Mouse (Mus musculus) neural tube, embryonic 13.5 days (tissue): ENCODE measurements around the gene Kirrel. TPM values are rescaled to one million over a fixed set of nuclear protein-coding genes. Genes with fewer than 3 reads are reported as not detected.

ENCODE experiments used
- ATAC-seq: fragments of 200-750 bp; cut with Nextera tagmentation; 2 replicates; pipeline ENCODE4 v1.8.0; 2017; ENCODE audit warnings: low read depth, mild to moderate bottlenecking, moderate TSS enrichment, moderate library complexity
- H3K27ac ChIP-seq: fragments of 300-500 bp; sonication (generic); replicated peaks from 2 replicates; pipeline ENCODE4 v1.5.1; 2015; ENCODE audit warnings: moderate library complexity, mild to moderate bottlenecking, inconsistent platforms
- H3K27me3 ChIP-seq: fragments of 300-500 bp; sonication (generic); 2 replicates; pipeline ENCODE4 v1.6.1; 2015; ENCODE audit warnings: mild to moderate bottlenecking, inconsistent platforms
- H3K36me3 ChIP-seq: fragments of 300-500 bp; sonication (generic); 2 replicates; pipeline ENCODE4 v1.6.1; 2015; ENCODE audit warnings: mild to moderate bottlenecking, inconsistent platforms
- H3K4me1 ChIP-seq: fragments of 300-500 bp; sonication (generic); replicated peaks from 2 replicates; pipeline ENCODE4 v1.6.1; 2015; ENCODE audit warnings: inconsistent platforms
- H3K4me2 ChIP-seq: fragments of 300-500 bp; sonication (generic); 2 replicates; pipeline ENCODE4 v1.6.1; 2015; ENCODE audit warnings: inconsistent platforms, mild to moderate bottlenecking, moderate library complexity
- H3K4me3 ChIP-seq: fragments of 300-500 bp; sonication (generic); 2 replicates; pipeline ENCODE4 v1.5.1; 2015; ENCODE audit warnings: mild to moderate bottlenecking, inconsistent platforms
- H3K9ac ChIP-seq: fragments of 300-500 bp; sonication (generic); 2 replicates; pipeline ENCODE4 v1.6.1; 2015; ENCODE audit warnings: moderate library complexity, mild to moderate bottlenecking, inconsistent platforms
- H3K9me3 ChIP-seq: fragments of 300-500 bp; sonication (generic); 2 replicates; pipeline ENCODE4 v1.6.1; 2016; ENCODE audit warnings: inconsistent platforms
- WGBS: fragments of 180-500 bp; shearing (Covaris S2); methylation state at CpG from one replicate; pipeline ENCODE4 v1.1.7; 2015; 5-methylcytosine and 5-hydroxymethylcytosine counted together
- polyA plus RNA-seq: library from polyadenylated mRNA; unstranded; fragments of >200 nt; fragmentation: Nextera tagmentation; extraction: Ambion mirVana; gene quantifications from 2 replicates; pipeline ENCODE4 v1.2.1, GENCODE M21; 2015

Kirrel gene
- polyA plus RNA-seq, 1 experiment from 2014 or later: 9.8 TPM

GRCm38 (mm10) chr3:87175438-87175815, 880 bp upstream of the Kirrel start:
- WGBS: 56% methylated on average over 3 of the region's 3 CpGs
- peaks cover 5% of the 10 kb centered on the region for H3K27me3 ChIP-seq
- H3K4me1 ChIP-seq: peaks cover 45% of the 10 kb centered on the region
- no peaks in the 10 kb centered on the region for H3K36me3 ChIP-seq
- ATAC-seq: no peak
- peak overlapping the region; percentile 90 for H3K27ac ChIP-seq
- peak overlapping the region; percentile 78 for H3K4me2 ChIP-seq
- H3K4me3 ChIP-seq: peak overlapping the region; percentile 62; the same call in 1 of the 2 replicates
- peak overlapping the region; percentile 88; the same call in 1 of the 2 replicates for H3K9ac ChIP-seq
- H3K9me3 ChIP-seq: no peaks in the 10 kb centered on the region

GRCm38 (mm10) chr3:87174769-87175437, 356 bp upstream of the Kirrel start:
- Histone ChIP-seq H3K27me3 (peaks cover 5% of the 10 kb centered on the region), H3K27ac (peak overlapping the region; percentile 90), H3K9me3 (no peaks in the 10 kb centered on the region), H3K36me3 (no peaks in the 10 kb centered on the region), H3K4me2 (peak overlapping the region; percentile 78), H3K4me3 (peak overlapping the region; percentile 62), H3K4me1 (peaks cover 50% of the 10 kb centered on the region), H3K9ac (peak overlapping the region; percentile 88)
- 1% methylated on average over 24 of the region's 25 CpGs for WGBS
- no peak for ATAC-seq

- Histone ChIP-seq H3K9ac (peak overlapping the region; percentile 88), H3K36me3 (no peaks in the 10 kb centered on the region), H3K4me2 (peak overlapping the region; percentile 78), H3K27me3 (peaks cover 5% of the 10 kb centered on the region), H3K4me1 (peaks cover 63% of the 10 kb centered on the region), H3K4me3 (peak overlapping the region; percentile 62), H3K27ac (peak overlapping the region; percentile 90), H3K9me3 (no peaks in the 10 kb centered on the region)
- ATAC-seq: peak; percentile 26; the same call in 1 of the 2 replicates
- 2% methylated on average over 8 of the region's 8 CpGs for WGBS
These were observed 961 bp downstream of the Kirrel start for GRCm38 (mm10) chr3:87173486-87174085.

- peaks cover 68% of the 10 kb centered on the region for H3K4me1 ChIP-seq
- H3K9ac ChIP-seq: peak overlapping the region; percentile 88
- peak overlapping the region; percentile 90 for H3K27ac ChIP-seq
- no peak for ATAC-seq
- H3K4me2 ChIP-seq: peak overlapping the region; percentile 78
- no peaks in the 10 kb centered on the region for H3K36me3 ChIP-seq
- WGBS: 0% methylated on average over 2 of the region's 2 CpGs
- no peaks in the 10 kb centered on the region for H3K9me3 ChIP-seq
- H3K4me3 ChIP-seq: peak overlapping the region; percentile 62
- peaks cover 5% of the 10 kb centered on the region for H3K27me3 ChIP-seq
These were observed 1.5 kb downstream of the Kirrel start for GRCm38 (mm10) chr3:87173103-87173444.

GRCm38 (mm10) chr3:87172351-87173102, 2.0 kb downstream of the Kirrel start:
- ATAC-seq: 0 out of 2 replicates have a peak, but pooled peaks have one; percentile 12
- WGBS: 1% methylated on average over 15 of the region's 15 CpGs
- Histone ChIP-seq H3K27me3 (peaks cover 4% of the 10 kb centered on the region), H3K9ac (peak overlapping the region; percentile 88), H3K27ac (peak overlapping the region; percentile 90), H3K4me1 (peaks cover 74% of the 10 kb centered on the region), H3K9me3 (no peaks in the 10 kb centered on the region), H3K4me3 (peak overlapping the region; percentile 62), H3K36me3 (no peaks in the 10 kb centered on the region), H3K4me2 (peak overlapping the region; percentile 78)

- WGBS: 26% methylated on average over 11 of the region's 13 CpGs
- no peaks in the 10 kb centered on the region for H3K9me3 ChIP-seq
- H3K27me3 ChIP-seq: no peaks in the 10 kb centered on the region; the same call in 1 of the 2 replicates
- peak overlapping the region; percentile 90 for H3K27ac ChIP-seq
- H3K4me3 ChIP-seq: peak overlapping the region; percentile 62
- H3K36me3 ChIP-seq: no peaks in the 10 kb centered on the region
- H3K9ac ChIP-seq: peak overlapping the region; percentile 88
- H3K4me1 ChIP-seq: peaks cover 82% of the 10 kb centered on the region
- no peak for ATAC-seq
- peak overlapping the region; percentile 78 for H3K4me2 ChIP-seq
These were observed 3.1 kb downstream of the Kirrel start for GRCm38 (mm10) chr3:87171201-87172100.

- Histone ChIP-seq H3K27me3 (no peaks in the 10 kb centered on the region), H3K36me3 (no peaks in the 10 kb centered on the region), H3K4me2 (peak overlapping the region; percentile 78), H3K4me3 (no peak overlapping the region), H3K9ac (peak overlapping the region; percentile 28; the same call in 1 of the 2 replicates), H3K4me1 (peaks cover 96% of the 10 kb centered on the region), H3K9me3 (no peaks in the 10 kb centered on the region), H3K27ac (no peak overlapping the region; the same call in 1 of the 2 replicates)
- WGBS: 64% methylated on average over 5 of the region's 5 CpGs
- ATAC-seq: no peak
These were observed 5.0 kb downstream of the Kirrel start for GRCm38 (mm10) chr3:87169402-87170015.

- Histone ChIP-seq H3K27ac (peak overlapping the region; percentile 47), H3K4me3 (no peak overlapping the region), H3K36me3 (no peaks in the 10 kb centered on the region), H3K4me2 (peak overlapping the region; percentile 78), H3K9ac (no peak overlapping the region), H3K9me3 (no peaks in the 10 kb centered on the region), H3K4me1 (peaks cover 98% of the 10 kb centered on the region), H3K27me3 (no peaks in the 10 kb centered on the region)
- 68% methylated on average over 7 of the region's 7 CpGs for WGBS
- no peak for ATAC-seq
These were observed 5.8 kb downstream of the Kirrel start for GRCm38 (mm10) chr3:87168756-87169155.

GRCm38 (mm10) chr3:87167621-87168020, 6.9 kb downstream of the Kirrel start:
- H3K4me1 ChIP-seq: peaks cover 98% of the 10 kb centered on the region
- no peak overlapping the region for H3K4me2 ChIP-seq
- no peak for ATAC-seq
- H3K9me3 ChIP-seq: no peaks in the 10 kb centered on the region
- WGBS: 61% methylated on average over 6 of the region's 6 CpGs
- no peaks in the 10 kb centered on the region for H3K27me3 ChIP-seq
- H3K27ac ChIP-seq: 0 out of 2 replicates have a peak overlapping the region, but pooled peaks have one; percentile 28
- H3K9ac ChIP-seq: no peak overlapping the region
- no peaks in the 10 kb centered on the region for H3K36me3 ChIP-seq
- no peak overlapping the region for H3K4me3 ChIP-seq

- Histone ChIP-seq H3K9ac (peak overlapping the region; percentile 58), H3K27ac (peak overlapping the region; percentile 88), H3K4me1 (peaks cover 98% of the 10 kb centered on the region), H3K4me2 (peak overlapping the region; percentile 27), H3K4me3 (no peak overlapping the region), H3K9me3 (no peaks in the 10 kb centered on the region), H3K36me3 (no peaks in the 10 kb centered on the region), H3K27me3 (no peaks in the 10 kb centered on the region)
- 23% methylated on average over 8 of the region's 8 CpGs for WGBS
- ATAC-seq: no peak; the same call in 1 of the 2 replicates
These were observed 9.2 kb downstream of the Kirrel start for GRCm38 (mm10) chr3:87165291-87165881.
